8 mouse cellular contexts compared by ENCODE assay signal in genomic region chr5:96997310-96997801, GRCm38 (mm10). TPM values are rescaled to one million over a fixed set of nuclear protein-coding genes. Genes with fewer than 3 reads are reported as not detected.
DNase-seq lines count a peak whose midpoint lies in the region; ATAC-seq lines count a peak whose summit lies in the region.

TSS of gene Bmp2k (plus strand) at chr5:96997689.

- H3K9ac ChIP-seq in intestine, embryonic 14.5 days (ENCODE audit: low read length): peak within 1 kb of the TSS; percentile 82

- H3K9me3 ChIP-seq in intestine, embryonic 14.5 days (ENCODE audit: control insufficient read depth, low read length): no peaks in the 10 kb centered on the region

- no peaks in the 10 kb centered on the region for H3K36me3 ChIP-seq in intestine, embryonic 14.5 days (ENCODE audit: control insufficient read depth, insufficient read depth, low read length)

- WGBS in intestine, embryonic 14.5 days: under 1% methylated on average over 62 of the region's 78 CpGs

- peak; percentile 96 for ATAC-seq in intestine, embryonic 14.5 days (replicated peaks; ENCODE audit: low FRiP score, low TSS enrichment, low read depth)
- peak; percentile 73 for ATAC-seq in megakaryocyte-erythroid progenitor cell, adult 5-6 weeks (replicated peaks; ENCODE audit: low FRiP score, low TSS enrichment, poor library complexity, severe bottlenecking)

- peak within 1 kb of the TSS; percentile 88 for H3K4me2 ChIP-seq in intestine, embryonic 14.5 days (ENCODE audit: low read length)

- peak within 1 kb of the TSS; percentile 93 for H3K27ac ChIP-seq in intestine, embryonic 14.5 days (ENCODE audit: low read depth)

- peaks cover 23% of the 10 kb centered on the region for H3K4me1 ChIP-seq in intestine, embryonic 14.5 days (replicated peaks; ENCODE audit: control insufficient read depth, insufficient read depth, low read length)

- intact Hi-C loops in left cerebral cortex, postnatal 14 days (cut with DNase I): no loop called here

- DNase-seq in adrenal gland, adult 18-20 months (ENCODE audit: low spot score in 2 of 2): peak; percentile 88 to 93
- peak; percentile 93 for DNase-seq in embryo, embryonic 10.5 days (ENCODE audit: low spot score)
- DNase-seq in gastrocnemius, postnatal 25 days: peak; percentile 93
- no peak for DNase-seq in intestine, embryonic 14.5 days (ENCODE audit: low spot score)
- DNase-seq in left cerebral cortex, postnatal 14 days (ENCODE audit: low spot score in 2 of 2): peak; percentile 85 to 86
- DNase-seq in right cerebral cortex, postnatal 14 days: peak; percentile 87
- peak; percentile 84 for DNase-seq in urinary bladder, postnatal 25 days (ENCODE audit: low spot score)

- peak within 1 kb of the TSS; percentile 67 for H3K4me3 ChIP-seq in intestine, embryonic 14.5 days (ENCODE audit: low read depth, low read length)

- no peaks in the 10 kb centered on the region for H3K27me3 ChIP-seq in intestine, embryonic 14.5 days (replicated peaks; ENCODE audit: control insufficient read depth, insufficient read depth, low read length)

RNA-seq across cellular contexts. Expression of gene Bmp2k, which starts in this region (rescaled TPM):
- total RNA-seq in adrenal gland, adult 18-20 months (2021): 10 to 100 TPM; 27.2 to 32.6 TPM
- total RNA-seq in gastrocnemius, postnatal 25 days (2021): 1 to 10 TPM; 8.0 to 9.1 TPM
- 14.7 and 15.7 TPM in 2 replicates for polyA plus RNA-seq in intestine, embryonic 14.5 days (2014; fragmentation: Nextera tagmentation; extraction: Ambion mirVana)
- total RNA-seq in left cerebral cortex, postnatal 14 days (2021): 10 to 100 TPM; 12.8 to 13.5 TPM
- 14.0 and 15.9 TPM in 2 replicates for total RNA-seq in megakaryocyte-erythroid progenitor cell, adult 5-6 weeks (2014; fragmentation: Nextera tagmentation)
- total RNA-seq in megakaryocyte-erythroid progenitor cell, adult 5-6 weeks (2017): 16.8 and 17.2 TPM in 2 replicates
